In the genomic region with DNA sequence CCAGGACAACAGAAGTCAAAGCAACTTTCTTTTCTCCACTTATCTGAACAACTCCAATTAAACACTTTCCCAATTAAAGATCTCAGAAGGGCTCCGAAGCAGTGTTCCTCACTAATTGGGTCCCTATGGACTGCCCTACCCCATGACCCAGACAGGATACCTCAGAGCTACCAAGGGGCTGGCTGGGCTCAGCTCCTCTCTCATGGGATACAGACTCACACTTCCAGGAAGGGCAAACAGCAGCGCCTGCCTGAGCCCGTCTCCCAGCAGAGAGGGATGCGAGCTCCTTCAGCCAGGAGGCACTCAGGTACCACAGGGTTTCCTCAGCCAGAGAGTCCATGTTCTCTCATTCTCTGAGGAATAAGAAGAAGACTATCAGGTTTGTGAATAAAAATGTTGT, we compare ENCODE assay signal across 16 mouse cellular contexts. TPM values are rescaled to one million over a fixed set of nuclear protein-coding genes. Genes with fewer than 3 reads are reported as not detected.
"Had no signal": no experiment of that assay in that cellular context is flagged by ENCODE, and none has a peak within 500 bp of the region (broad histone marks: within the 10 kb centered on the region; RNA-seq: fewer than 3 reads in every experiment).

No protein-coding gene starts in this region.

- H3K4me2 ChIP-seq: lung, embryonic 14.5 days; midbrain, embryonic 12.5 days; midbrain, embryonic 15.5 days; neural tube, embryonic 12.5 days; stomach, embryonic 15.5 days had no signal

- ATAC-seq: midbrain, embryonic 15.5 days had no signal

- H3K36me3 ChIP-seq: midbrain, embryonic 12.5 days; midbrain, embryonic 15.5 days; neural tube, embryonic 12.5 days; stomach, embryonic 15.5 days had no signal

- DNase-seq: lung, adult 18-20 months; lung, embryonic 14.5 days; lung, postnatal 10 days; right cerebral cortex, postnatal 14 days; thymus, adult 2 months; thymus, postnatal 25 days; thymus, postnatal 4 days had no signal

- H3K4me3 ChIP-seq: megakaryocyte, embryonic 14.5 days; midbrain, embryonic 12.5 days; midbrain, embryonic 15.5 days; neural tube, embryonic 12.5 days; stomach, embryonic 15.5 days had no signal

- H3K27me3 ChIP-seq: midbrain, embryonic 12.5 days; midbrain, embryonic 15.5 days; neural tube, embryonic 12.5 days; stomach, embryonic 15.5 days had no signal

- H3K4me1 ChIP-seq: midbrain, embryonic 12.5 days; midbrain, embryonic 15.5 days; neural tube, embryonic 12.5 days had no signal

- H3K27ac ChIP-seq: macrophage; midbrain, embryonic 12.5 days; midbrain, embryonic 15.5 days; neural tube, embryonic 12.5 days; stomach, embryonic 15.5 days; stomach, postnatal 0 days had no signal

- H3K9me3 ChIP-seq: megakaryocyte, embryonic 14.5 days; midbrain, embryonic 12.5 days; midbrain, embryonic 15.5 days; neural tube, embryonic 12.5 days; stomach, embryonic 15.5 days had no signal

- H3K9ac ChIP-seq: lung, embryonic 14.5 days; midbrain, embryonic 12.5 days; midbrain, embryonic 15.5 days; neural tube, embryonic 12.5 days; stomach, embryonic 15.5 days had no signal

RNA-seq across cellular contexts. Expression of a gene that starts 9.4 kb away (rescaled TPM):
- total RNA-seq: monocyte, adult 5-6 weeks; neutrophil, adult 5-6 weeks had no signal
- polyA plus RNA-seq: macrophage had no signal
